Mouse (Mus musculus) mature B cell (primary cell): Measurements from ENCODE around the gene Mlxip.

Experiments
- in situ Hi-C: fragments of 300-500 bp; cut with MboI; formaldehyde crosslinking; loops from 2 replicates; pipeline ENCODE4 v1.14.3; 2019

Mlxip gene

GRCm38 (mm10) chr5:123394303-123394956, at the start of gene Mlxip:
TSS of gene Mlxip (plus strand) at chr5:123394798.
- in situ Hi-C loops = no loop called here

DNA sequence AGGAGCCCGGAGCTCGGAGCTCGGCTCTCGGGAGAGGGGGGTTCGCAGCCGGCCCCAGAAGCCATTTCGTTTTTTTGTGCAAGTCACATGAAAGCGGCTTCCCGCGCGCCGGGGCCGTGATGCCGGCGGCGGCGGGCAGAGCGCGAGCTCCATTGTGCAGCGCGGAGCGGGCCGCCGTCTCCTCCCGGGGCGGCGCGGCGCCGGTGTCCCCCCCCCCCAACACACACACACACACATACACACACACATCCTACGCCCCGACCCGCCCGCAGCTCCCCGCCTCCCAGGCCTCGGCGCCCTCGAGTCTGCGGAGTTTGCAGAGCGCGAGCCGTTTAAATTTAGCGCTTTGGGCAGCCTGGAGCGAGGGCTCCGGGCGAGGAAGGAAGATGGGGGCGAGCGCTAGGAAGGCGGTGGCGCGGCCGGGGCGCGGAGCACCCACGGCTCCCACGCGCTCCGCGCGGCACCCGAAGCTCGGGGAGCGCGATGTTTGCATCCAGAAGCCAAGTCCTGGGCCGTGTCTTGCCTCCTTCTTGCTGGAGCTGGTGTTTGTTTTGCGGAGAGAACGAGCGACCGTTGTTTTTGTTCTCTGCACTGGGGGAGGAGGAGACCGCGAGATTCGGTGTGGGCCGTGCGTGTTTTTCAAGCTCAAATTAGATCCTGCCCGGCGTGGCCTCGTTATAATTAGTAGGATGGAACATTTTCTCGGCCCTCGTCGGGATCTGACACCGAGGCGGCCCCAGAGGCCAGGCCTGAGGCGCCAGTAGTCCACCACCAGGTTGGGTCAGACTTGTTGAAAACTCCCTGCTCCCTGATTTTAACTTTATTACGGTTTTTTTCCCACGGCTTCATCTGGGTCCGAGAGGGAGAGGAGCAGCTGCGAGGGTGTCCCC, 49.4 kb upstream of the Mlxip start:
- in situ Hi-C loops = no loop called here

GRCm38 (mm10) chr5:123345853-123346654, 48.5 kb upstream of the Mlxip start:
- in situ Hi-C loops = no loop called here

- in situ Hi-C loops = no loop called here
Observed at GRCm38 (mm10) chr5:123346701-123347270, 47.8 kb upstream of the Mlxip start.

GRCm38 (mm10) chr5:123347985-123348384, 46.6 kb upstream of the Mlxip start:
- in situ Hi-C loops = no loop called here

GRCm38 (mm10) chr5:123350386-123350785, 44.2 kb upstream of the Mlxip start:
- in situ Hi-C loops = no loop called here

- in situ Hi-C loops = no loop called here
Observed at GRCm38 (mm10) chr5:123355918-123356317, 38.7 kb upstream of the Mlxip start.

- in situ Hi-C loops = no loop called here
Observed at GRCm38 (mm10) chr5:123357253-123357652, 37.3 kb upstream of the Mlxip start.

GRCm38 (mm10) chr5:123359431-123359830, 35.2 kb upstream of the Mlxip start:
- in situ Hi-C loops = no loop called here

DNA sequence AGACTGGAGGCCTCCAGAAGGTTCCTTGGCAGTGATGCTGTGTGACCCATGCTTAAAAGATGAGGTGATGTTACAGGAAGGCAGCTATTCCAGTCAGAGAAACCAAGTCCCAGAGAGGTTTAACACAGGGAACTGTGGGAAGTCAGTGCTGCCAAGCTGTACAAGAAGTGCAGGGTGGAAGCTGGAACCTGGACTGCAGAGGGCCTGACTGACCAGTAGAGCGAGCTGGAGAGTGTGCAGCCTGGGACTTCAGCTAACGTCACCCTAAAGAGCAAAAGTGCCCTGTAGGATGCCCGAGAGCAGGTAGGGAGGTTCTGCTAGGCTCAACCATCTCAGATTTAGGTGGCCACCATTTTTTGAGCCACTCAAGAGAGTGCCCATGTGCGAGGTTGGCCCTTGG, 31.7 kb upstream of the Mlxip start:
- in situ Hi-C loops = no loop called here

DNA sequence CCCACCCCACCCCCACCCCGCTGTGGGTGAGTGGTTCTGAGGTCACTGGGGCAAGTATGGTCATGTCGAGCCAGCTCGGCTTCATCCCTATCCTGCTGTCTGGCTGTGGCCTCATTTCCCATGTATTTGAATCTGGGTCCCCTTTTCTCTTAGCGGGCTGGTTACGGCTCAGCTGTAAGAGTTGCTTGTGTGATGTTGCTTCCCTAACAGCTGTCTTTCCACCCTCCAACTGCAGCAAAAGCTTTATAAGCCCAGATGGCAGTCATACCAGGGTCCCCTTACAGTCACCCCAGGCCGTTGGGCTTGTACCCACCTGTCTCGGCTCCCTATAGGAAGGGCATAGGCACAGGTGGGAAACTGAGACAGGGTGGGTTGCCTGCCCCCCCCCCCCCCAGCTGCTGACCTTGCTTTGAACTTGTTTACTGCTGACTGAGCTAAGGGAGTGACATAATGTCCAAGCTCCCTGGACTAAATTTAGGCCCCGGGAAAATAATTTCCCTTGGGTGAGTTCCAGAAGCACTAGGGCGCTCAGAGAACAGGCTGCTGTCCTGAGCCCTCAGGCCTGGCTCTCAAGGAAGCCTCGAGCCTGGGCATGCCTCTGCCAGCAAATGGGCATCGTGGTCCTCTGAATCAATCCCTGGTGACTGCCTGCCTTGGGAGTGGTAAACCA, 30.2 kb upstream of the Mlxip start:
- in situ Hi-C loops = no loop called here

- in situ Hi-C loops = no loop called here
Observed at GRCm38 (mm10) chr5:123368869-123369488, 25.6 kb upstream of the Mlxip start.

DNA sequence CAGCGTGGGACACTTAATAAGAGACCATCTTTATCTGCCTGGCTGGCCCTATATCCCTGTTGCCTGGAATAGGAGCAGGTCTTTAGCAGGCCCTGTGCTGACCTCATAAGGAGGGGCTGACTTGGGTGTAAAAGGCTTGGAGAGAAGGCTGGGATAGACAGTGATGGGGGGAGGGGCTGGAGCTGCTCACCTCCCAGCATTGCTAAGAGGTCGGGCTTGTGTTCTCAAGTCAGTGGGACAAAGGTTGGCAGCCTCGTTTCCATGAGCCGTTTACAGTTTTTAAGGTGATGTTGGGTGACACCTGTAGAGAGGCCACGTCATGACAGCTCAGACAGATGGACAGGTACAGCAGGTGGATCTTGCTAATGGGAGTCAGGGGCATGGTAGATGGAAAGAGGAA, 24.5 kb upstream of the Mlxip start:
- in situ Hi-C loops = loop anchor here (10.0 kb wide), 1 partner anchor 135 kb away; no protein-coding TSS in a partner anchor

- in situ Hi-C loops = loop anchor here (10.0 kb wide), 1 partner anchor 130 kb away; no protein-coding TSS in a partner anchor
Observed at GRCm38 (mm10) chr5:123375262-123375661, 19.3 kb upstream of the Mlxip start.

- in situ Hi-C loops = loop anchor here (10.0 kb wide), 1 partner anchor 129 kb away; no protein-coding TSS in a partner anchor
Observed at GRCm38 (mm10) chr5:123375793-123376452, 18.7 kb upstream of the Mlxip start.

- in situ Hi-C loops = loop anchor here (10.0 kb wide), 1 partner anchor 128 kb away; no protein-coding TSS in a partner anchor
Observed at GRCm38 (mm10) chr5:123376569-123376968, 18.0 kb upstream of the Mlxip start.

DNA sequence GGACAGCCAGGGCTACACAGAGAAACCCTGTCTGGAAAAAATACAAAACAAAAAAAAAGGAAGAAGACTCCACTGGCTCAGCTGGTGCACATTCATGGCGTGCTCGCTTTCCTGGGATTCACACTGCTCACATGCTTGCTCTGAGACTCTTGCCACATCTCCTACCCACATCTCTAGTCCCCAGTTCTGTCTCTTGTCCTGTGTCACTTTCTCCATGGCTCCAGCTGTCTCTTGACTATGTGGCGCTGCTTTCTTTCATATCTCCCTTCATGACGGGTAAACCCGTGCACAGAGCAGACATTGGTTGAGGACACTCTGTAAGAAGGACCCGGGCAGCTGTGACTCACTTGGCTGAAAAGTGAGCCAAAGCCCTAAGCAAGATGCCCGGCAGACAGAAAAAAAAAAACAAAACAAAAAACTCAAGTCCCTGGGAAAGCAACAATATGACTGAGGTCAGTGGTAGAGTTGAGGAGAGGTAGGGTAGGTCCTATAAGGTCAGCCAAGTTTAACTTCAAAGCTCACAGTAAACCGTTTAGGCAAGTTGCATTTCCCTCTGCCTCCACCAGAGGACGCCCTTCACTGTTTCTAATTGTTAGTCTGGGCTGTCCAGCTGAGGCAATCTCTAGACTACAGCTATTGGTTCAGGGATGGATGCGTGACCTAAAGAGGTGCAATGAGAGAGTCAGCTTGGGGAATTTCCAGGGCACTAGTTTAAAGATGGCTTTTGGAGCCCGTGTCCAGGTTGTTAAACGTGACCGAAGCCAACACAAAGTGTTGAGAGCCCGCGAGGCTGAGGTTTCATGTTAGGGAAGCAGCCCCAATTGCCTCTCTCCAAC, 17.3 kb upstream of the Mlxip start:
- in situ Hi-C loops = loop anchor here (10.0 kb wide), 1 partner anchor 127 kb away; no protein-coding TSS in a partner anchor

GRCm38 (mm10) chr5:123378712-123379111, 15.9 kb upstream of the Mlxip start:
- in situ Hi-C loops = loop anchor here (10.0 kb wide), 1 partner anchor 126 kb away; no protein-coding TSS in a partner anchor

DNA sequence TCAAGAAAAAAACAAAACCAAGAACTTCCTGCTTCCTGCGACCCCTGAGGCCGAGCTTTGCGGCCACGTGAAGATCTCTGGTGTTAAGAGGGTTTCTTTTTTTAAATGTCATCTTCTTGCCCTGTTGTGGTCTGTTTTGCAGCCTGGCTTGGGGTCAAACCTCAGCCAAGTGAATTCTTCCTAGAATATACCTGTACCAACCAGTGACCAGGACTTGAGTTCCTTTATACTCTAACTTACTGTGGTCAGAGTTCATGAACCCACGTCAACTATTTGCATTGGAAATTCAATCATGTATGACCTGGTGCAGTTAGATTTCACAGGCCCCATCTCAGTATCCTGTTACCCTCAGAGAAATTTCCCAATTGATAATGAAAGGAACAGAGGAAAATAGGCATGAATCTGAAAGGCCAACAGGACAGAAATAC, 15.1 kb upstream of the Mlxip start:
- in situ Hi-C loops = loop anchor here (10.0 kb wide), 1 partner anchor 125 kb away; no protein-coding TSS in a partner anchor
